Mouse (Mus musculus): ENCODE measurements around the gene Gm19668. TPM values are rescaled to one million over a fixed set of nuclear protein-coding genes. Genes with fewer than 3 reads are reported as not detected.
"Not testable (repeated sequence)": the region's sequence is repeated elsewhere in the genome, so short reads cannot be mapped to it uniquely, and the experiment has no call there.

Gene Gm19668
- polyA plus RNA-seq, 1 experiment from 2014 or later = not detected

- 62% methylated on average over 1 of the region's 1 CpGs for WGBS
- not testable (repeated sequence) for H3K4me3 ChIP-seq (ENCODE audit: low read length); ATAC-seq; H3K27ac ChIP-seq (ENCODE audit: low read length); H3K9me3 ChIP-seq (ENCODE audit: control insufficient read depth, low read length); H3K36me3 ChIP-seq (ENCODE audit: control insufficient read depth, insufficient read depth, low read length); H3K27me3 ChIP-seq (replicated peaks; ENCODE audit: control insufficient read depth, insufficient read depth, low read length); H3K4me2 ChIP-seq (ENCODE audit: low read depth, low read length); H3K9ac ChIP-seq (ENCODE audit: low read depth, low read length); H3K4me1 ChIP-seq (ENCODE audit: control insufficient read depth, insufficient read depth, low read length)
These were observed 48.2 kb downstream of the Gm19668 start for GRCm38 (mm10) chr10:77750686-77751085.

Other genes with a start within 250 kb of the Gm19668 start
- gene Pttg1ip, start 217.4 kb downstream of the Gm19668 start, polyA plus RNA-seq (2015; fragmentation: Nextera tagmentation; extraction: Ambion mirVana) = 177 and 181 TPM in 2 replicates
- 330 and 356 TPM in 2 replicates for gene Sumo3, start 193.0 kb downstream of the Gm19668 start, polyA plus RNA-seq (2015; fragmentation: Nextera tagmentation; extraction: Ambion mirVana)
- gene Gm49325, start 192.9 kb downstream of the Gm19668 start, polyA plus RNA-seq (2015; fragmentation: Nextera tagmentation; extraction: Ambion mirVana) = 1.9 TPM in 1 of 2 replicates, not detected in the other
- 61.5 and 68.6 TPM in 2 replicates for gene Ube2g2, start 176.9 kb downstream of the Gm19668 start, polyA plus RNA-seq (2015; fragmentation: Nextera tagmentation; extraction: Ambion mirVana)
- 0.48 and 0.51 TPM in 2 replicates for gene Tspear, start 112.6 kb downstream of the Gm19668 start, polyA plus RNA-seq (2015; fragmentation: Nextera tagmentation; extraction: Ambion mirVana)
- not detected in 2 replicates for gene Gm19402, start 108.4 kb downstream of the Gm19668 start, polyA plus RNA-seq (2015; fragmentation: Nextera tagmentation; extraction: Ambion mirVana)
- gene Gm9508, start 101.9 kb downstream of the Gm19668 start, polyA plus RNA-seq (2015; fragmentation: Nextera tagmentation; extraction: Ambion mirVana) = not detected in 2 replicates
- gene Gm10272, start 92.5 kb downstream of the Gm19668 start, polyA plus RNA-seq (2015; fragmentation: Nextera tagmentation; extraction: Ambion mirVana) = not detected in 2 replicates
- not detected in 2 replicates for gene Gm10024, start 87.7 kb downstream of the Gm19668 start, polyA plus RNA-seq (2015; fragmentation: Nextera tagmentation; extraction: Ambion mirVana)
- not detected in 2 replicates for gene Gm10142, start 83.3 kb downstream of the Gm19668 start, polyA plus RNA-seq (2015; fragmentation: Nextera tagmentation; extraction: Ambion mirVana)
- gene Krtap12-1, start 78.5 kb downstream of the Gm19668 start, polyA plus RNA-seq (2015; fragmentation: Nextera tagmentation; extraction: Ambion mirVana) = not detected in 2 replicates
- gene Gm10100, start 72.6 kb downstream of the Gm19668 start, polyA plus RNA-seq (2015; fragmentation: Nextera tagmentation; extraction: Ambion mirVana) = not detected in 2 replicates
- gene Gm18596, start 56.5 kb downstream of the Gm19668 start, polyA plus RNA-seq (2015; fragmentation: Nextera tagmentation; extraction: Ambion mirVana) = not detected in 2 replicates
- gene Gm9736, start 47.8 kb downstream of the Gm19668 start, polyA plus RNA-seq (2015; fragmentation: Nextera tagmentation; extraction: Ambion mirVana) = not detected in 2 replicates
- gene Gm3233, start 39.5 kb downstream of the Gm19668 start, polyA plus RNA-seq (2015; fragmentation: Nextera tagmentation; extraction: Ambion mirVana) = not detected in 2 replicates
- gene Gm3238, start 27.8 kb downstream of the Gm19668 start, polyA plus RNA-seq (2015; fragmentation: Nextera tagmentation; extraction: Ambion mirVana) = not detected in 2 replicates
- gene Gm7138, start 22.2 kb downstream of the Gm19668 start, polyA plus RNA-seq (2015; fragmentation: Nextera tagmentation; extraction: Ambion mirVana) = not detected in 2 replicates
- gene Gm3250, start 16.6 kb downstream of the Gm19668 start, polyA plus RNA-seq (2015; fragmentation: Nextera tagmentation; extraction: Ambion mirVana) = not detected in 2 replicates
- not detected in 2 replicates for gene Gm7137, start 10.9 kb downstream of the Gm19668 start, polyA plus RNA-seq (2015; fragmentation: Nextera tagmentation; extraction: Ambion mirVana)
- not detected in 2 replicates for gene Gm9639, start 4.1 kb downstream of the Gm19668 start, polyA plus RNA-seq (2015; fragmentation: Nextera tagmentation; extraction: Ambion mirVana)
- not detected in 2 replicates for gene Gm9507, start 12.7 kb upstream of the Gm19668 start, polyA plus RNA-seq (2015; fragmentation: Nextera tagmentation; extraction: Ambion mirVana)
- not detected in 2 replicates for gene Gm2696, start 15.5 kb upstream of the Gm19668 start, polyA plus RNA-seq (2015; fragmentation: Nextera tagmentation; extraction: Ambion mirVana)
- gene Krtap10-4, start 28.0 kb upstream of the Gm19668 start, polyA plus RNA-seq (2015; fragmentation: Nextera tagmentation; extraction: Ambion mirVana) = not detected in 2 replicates
- gene Krtap10-10, start 36.8 kb upstream of the Gm19668 start, polyA plus RNA-seq (2015; fragmentation: Nextera tagmentation; extraction: Ambion mirVana) = not detected in 2 replicates
- gene Gm36176, start 47.7 kb upstream of the Gm19668 start, polyA plus RNA-seq (2015; fragmentation: Nextera tagmentation; extraction: Ambion mirVana) = not detected in 2 replicates
- gene Gm10318, start 53.7 kb upstream of the Gm19668 start, polyA plus RNA-seq (2015; fragmentation: Nextera tagmentation; extraction: Ambion mirVana) = not detected in 2 replicates
- gene Gm3285, start 62.8 kb upstream of the Gm19668 start, polyA plus RNA-seq (2015; fragmentation: Nextera tagmentation; extraction: Ambion mirVana) = not detected in 2 replicates
- 3.3 TPM in 2 replicates for gene Lrrc3, start 103.4 kb upstream of the Gm19668 start, polyA plus RNA-seq (2015; fragmentation: Nextera tagmentation; extraction: Ambion mirVana)
- 0.91 and 0.92 TPM in 2 replicates for gene Trpm2, start 171.4 kb upstream of the Gm19668 start, polyA plus RNA-seq (2015; fragmentation: Nextera tagmentation; extraction: Ambion mirVana)
- gene 1810043G02Rik, start 179.4 kb upstream of the Gm19668 start, polyA plus RNA-seq (2015; fragmentation: Nextera tagmentation; extraction: Ambion mirVana) = 16.0 and 17.5 TPM in 2 replicates
- gene Pfkl, start 210.9 kb upstream of the Gm19668 start, polyA plus RNA-seq (2015; fragmentation: Nextera tagmentation; extraction: Ambion mirVana) = 282 and 298 TPM in 2 replicates
- gene Dnmt3l, start 242.8 kb upstream of the Gm19668 start, polyA plus RNA-seq (2015; fragmentation: Nextera tagmentation; extraction: Ambion mirVana) = 0.29 and 0.33 TPM in 2 replicates
- gene Aire, start 244.5 kb upstream of the Gm19668 start, polyA plus RNA-seq (2015; fragmentation: Nextera tagmentation; extraction: Ambion mirVana) = 0.16 and 0.20 TPM in 2 replicates